Mouse (Mus musculus): ENCODE measurements at regions not wholly inside any gene's neighbourhood (a gene's known extent, or its start where the extent isn't known, plus 50 kb on each side); places are given as distances from the start of the nearest gene placed in this dataset.

- no peak for TF ChIP-seq CTCF (IDR thresholded peaks at IDR 0.05; ENCODE audit: borderline replicate concordance, extremely low read depth, insufficient read depth, insufficient read length)
- TF ChIP-seq POLR2A (IDR thresholded peaks at IDR 0.05; ENCODE audit: borderline replicate concordance, extremely low read depth, insufficient read depth, insufficient read length, poor library complexity, severe bottlenecking): no peak
Measured at GRCm38 (mm10) chr17:87519454-87519853, 72.7 kb upstream of the Calm2 start.
